Mouse (Mus musculus) thymus, adult 2 months (tissue): ENCODE measurements around the gene Prkci.

Experiments
- CTCF ChIP-seq: fragments of 200-500 bp; IDR thresholded peaks from 2 replicates; pipeline ENCODE4 v1.5.1; 2012; ENCODE audit warnings: mild to moderate bottlenecking, control low read depth, low read length, moderate library complexity, borderline replicate concordance; ENCODE audit not compliant: control insufficient read depth, poor library complexity, insufficient read depth; ENCODE audit errors: extremely low read depth
- POLR2A ChIP-seq: fragments of 200-500 bp; IDR thresholded peaks from 2 replicates; pipeline ENCODE4 v1.6.1; 2012; ENCODE audit warnings: mild to moderate bottlenecking, low read length, control low read depth, moderate library complexity; ENCODE audit not compliant: control insufficient read depth, poor library complexity, insufficient read depth; ENCODE audit errors: extremely low read depth

DNA sequence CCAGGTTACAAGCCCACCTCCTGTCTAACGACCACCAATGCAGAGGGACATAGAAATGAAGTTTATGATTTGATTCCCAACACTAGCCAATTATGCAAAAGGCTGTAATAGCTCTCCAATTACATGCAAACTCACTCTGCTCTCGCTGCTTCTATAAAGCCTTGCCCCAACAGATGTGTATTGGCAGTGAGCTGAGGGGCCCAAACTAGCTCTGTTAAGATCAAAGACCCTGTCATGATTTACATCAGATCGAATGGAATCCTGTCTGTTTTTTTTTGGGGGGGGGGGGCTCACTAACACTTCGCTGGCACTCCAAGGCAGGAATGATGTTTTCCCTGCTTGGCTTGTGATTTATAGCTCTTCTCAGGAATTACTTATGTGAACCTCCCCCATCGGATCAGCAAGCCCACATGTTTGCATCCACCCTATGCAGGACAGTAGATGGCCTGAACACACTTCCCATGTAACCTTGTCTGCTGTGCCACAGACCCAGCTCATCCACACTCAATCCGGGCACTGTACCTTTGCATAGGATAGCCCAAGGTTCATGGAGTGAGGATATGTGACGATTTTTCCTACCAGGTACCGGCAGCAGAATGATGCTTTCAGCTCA lies 12.5 kb upstream of the Prkci start:
- TF ChIP-seq CTCF (no peak), POLR2A (no peak)
